In the genomic region with DNA sequence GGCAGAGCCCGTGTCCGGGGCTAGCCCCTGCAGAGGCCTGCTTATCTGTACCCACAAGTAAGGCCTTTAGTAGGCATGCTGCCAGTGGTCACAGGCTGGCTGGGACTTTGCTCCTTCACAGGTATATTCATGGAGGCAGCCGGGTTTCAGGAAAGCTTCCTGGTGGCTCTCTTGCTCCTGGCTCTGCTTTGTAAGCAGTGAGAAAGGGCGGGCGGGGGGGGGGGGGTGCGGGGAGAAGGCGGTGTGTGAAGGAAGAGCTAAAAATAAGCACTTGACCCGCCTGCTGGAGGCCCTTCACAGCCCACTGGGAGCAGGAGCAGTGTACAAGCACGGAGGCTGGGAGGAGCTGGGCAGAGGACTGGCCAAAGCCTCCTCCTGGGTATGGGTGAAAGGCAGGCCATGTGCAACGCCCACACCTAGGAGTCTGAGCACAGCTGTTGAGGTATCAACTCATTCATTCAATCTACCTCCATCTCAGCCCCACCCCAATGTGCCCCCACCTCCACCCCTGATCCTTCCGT, we compare ENCODE assay signal across 8 mouse cellular contexts. TPM values are rescaled to one million over a fixed set of nuclear protein-coding genes. Genes with fewer than 3 reads are reported as not detected.
DNase-seq lines count a peak whose midpoint lies in the region; ATAC-seq and TF ChIP-seq lines count a peak whose summit lies in the region.

No protein-coding gene starts in this region.

- H3K9me3 ChIP-seq in liver, embryonic 11.5 days (ENCODE audit: control insufficient read depth, low read length), result no peaks in the 10 kb centered on the region
- no peaks in the 10 kb centered on the region for H3K9me3 ChIP-seq in heart, embryonic 11.5 days (replicated peaks; ENCODE audit: control insufficient read depth, low read length)
- no peaks in the 10 kb centered on the region for H3K9me3 ChIP-seq in hindbrain, embryonic 12.5 days (replicated peaks)

- no peak for TF ChIP-seq CTCF in small intestine, adult 2 months (IDR thresholded peaks at IDR 0.05; ENCODE audit: extremely low read depth, insufficient read length, insufficient replicate concordance, low read depth, low read length)

- H3K4me3 ChIP-seq in liver, embryonic 11.5 days (ENCODE audit: low read depth, low read length), result no peak overlapping the region
- no peak overlapping the region for H3K4me3 ChIP-seq in heart, embryonic 11.5 days (ENCODE audit: low read depth, low read length)
- H3K4me3 ChIP-seq in small intestine, adult 2 months (ENCODE audit: low read depth, low read length), result no peak overlapping the region
- no peak overlapping the region for H3K4me3 ChIP-seq in hindbrain, embryonic 12.5 days

- no peak for ATAC-seq in liver, embryonic 11.5 days (replicated peaks; ENCODE audit: low FRiP score)
- peak; percentile 71; the same call in 1 of the 2 replicates for ATAC-seq in heart, embryonic 11.5 days (replicated peaks; ENCODE audit: insufficient number of reproducible peaks, low FRiP score, low TSS enrichment)
- ATAC-seq in hindbrain, embryonic 12.5 days (ENCODE audit: low FRiP score), result no peak

- H3K9ac ChIP-seq in liver, embryonic 11.5 days (ENCODE audit: low read depth, low read length), result no peak overlapping the region
- H3K9ac ChIP-seq in heart, embryonic 11.5 days (ENCODE audit: low read depth, low read length), result peak overlapping the region; percentile 44
- no peak overlapping the region for H3K9ac ChIP-seq in hindbrain, embryonic 12.5 days

- H3K36me3 ChIP-seq in liver, embryonic 11.5 days (ENCODE audit: control insufficient read depth, insufficient read depth, low read length), result no peaks in the 10 kb centered on the region
- no peaks in the 10 kb centered on the region for H3K36me3 ChIP-seq in heart, embryonic 11.5 days (ENCODE audit: control insufficient read depth, insufficient read depth, low read length)
- H3K36me3 ChIP-seq in small intestine, adult 2 months (ENCODE audit: control insufficient read depth, insufficient read depth, low read length), result no peaks in the 10 kb centered on the region
- peaks cover 28% of the 10 kb centered on the region for H3K36me3 ChIP-seq in hindbrain, embryonic 12.5 days

- DNase-seq in liver, result peak; percentile 40
- DNase-seq in liver, embryonic 11.5 days (ENCODE audit: low spot score), result no peak
- DNase-seq in kidney, postnatal 36 days, result peak; percentile 79 to 86
- DNase-seq in thymus, postnatal 36 days, result no peak
- no peak for DNase-seq in spleen, adult 18-20 months

- H3K27me3 ChIP-seq in liver, embryonic 11.5 days (replicated peaks; ENCODE audit: control insufficient read depth, insufficient read depth, low read length), result peaks cover 13% of the 10 kb centered on the region
- H3K27me3 ChIP-seq in heart, embryonic 11.5 days (ENCODE audit: control insufficient read depth, insufficient read depth, low read length), result peaks cover 13% of the 10 kb centered on the region
- no peaks in the 10 kb centered on the region for H3K27me3 ChIP-seq in small intestine, adult 2 months (ENCODE audit: control insufficient read depth, insufficient read depth, low read length)
- H3K27me3 ChIP-seq in hindbrain, embryonic 12.5 days, result peaks cover 9% of the 10 kb centered on the region; the same call in 1 of the 2 replicates

- 37% methylated on average over 8 of the region's 11 CpGs for WGBS in liver, embryonic 11.5 days
- WGBS in heart, embryonic 11.5 days (ENCODE audit: insufficient replicate concordance), result 24% methylated on average over 10 of the region's 11 CpGs
- 9% methylated on average over 10 of the region's 11 CpGs for WGBS in small intestine, adult 2 months
- 68% methylated on average over 9 of the region's 11 CpGs for WGBS in hindbrain, embryonic 12.5 days

- peaks cover 11% of the 10 kb centered on the region; the same call in 1 of the 2 replicates for H3K4me1 ChIP-seq in liver, embryonic 11.5 days (replicated peaks; ENCODE audit: control insufficient read depth, insufficient read depth, low read length)
- peaks cover 15% of the 10 kb centered on the region for H3K4me1 ChIP-seq in heart, embryonic 11.5 days (ENCODE audit: control insufficient read depth, insufficient read depth, low read length)
- peaks cover 21% of the 10 kb centered on the region for H3K4me1 ChIP-seq in small intestine, adult 2 months (ENCODE audit: control insufficient read depth, insufficient read depth, insufficient read length, low read length)
- H3K4me1 ChIP-seq in hindbrain, embryonic 12.5 days, result peaks cover 7% of the 10 kb centered on the region; the same call in 1 of the 2 replicates

- H3K27ac ChIP-seq in liver, embryonic 11.5 days (ENCODE audit: low read depth, low read length), result no peak overlapping the region
- H3K27ac ChIP-seq in heart, embryonic 11.5 days (ENCODE audit: low read depth, low read length), result peak overlapping the region; percentile 70
- peak overlapping the region; percentile 79 for H3K27ac ChIP-seq in small intestine, adult 2 months (ENCODE audit: insufficient read depth, low read depth, low read length)
- no peak overlapping the region for H3K27ac ChIP-seq in hindbrain, embryonic 12.5 days

- no peak for TF ChIP-seq POLR2A in small intestine, adult 2 months (IDR thresholded peaks at IDR 0.05; ENCODE audit: low read depth, low read length)

- no peak overlapping the region for H3K4me2 ChIP-seq in liver, embryonic 11.5 days
- peak overlapping the region; percentile 4; the same call in 1 of the 2 replicates for H3K4me2 ChIP-seq in heart, embryonic 11.5 days
- no peak overlapping the region for H3K4me2 ChIP-seq in hindbrain, embryonic 12.5 days (replicated peaks)

RNA-seq across cellular contexts. Expression of a gene that starts 25.5 kb away (rescaled TPM):
- polyA plus RNA-seq in liver, embryonic 11.5 days (2014; fragmentation: Nextera tagmentation; extraction: Ambion mirVana), result 159 and 167 TPM in 2 replicates
- 64.5 and 70.7 TPM in 2 replicates for polyA plus RNA-seq in heart, embryonic 11.5 days (2014; fragmentation: Nextera tagmentation; extraction: Ambion mirVana)
- polyA plus RNA-seq in small intestine, adult 2 months (2012; rRNA removed), result 127 and 189 TPM in 2 replicates
- polyA plus RNA-seq in hindbrain, embryonic 12.5 days (2016; fragmentation: Nextera tagmentation; extraction: Ambion mirVana), result 54.3 and 58.6 TPM in 2 replicates

RNA-seq across cellular contexts. Expression of a gene that starts 36.8 kb away (rescaled TPM):
- 59.1 and 59.2 TPM in 2 replicates for polyA plus RNA-seq in liver, embryonic 11.5 days (2014; fragmentation: Nextera tagmentation; extraction: Ambion mirVana)
- 23.4 and 27.2 TPM in 2 replicates for polyA plus RNA-seq in heart, embryonic 11.5 days (2014; fragmentation: Nextera tagmentation; extraction: Ambion mirVana)
- polyA plus RNA-seq in small intestine, adult 2 months (2012; rRNA removed), result 48.3 and 86.7 TPM in 2 replicates
- polyA plus RNA-seq in hindbrain, embryonic 12.5 days (2016; fragmentation: Nextera tagmentation; extraction: Ambion mirVana), result 39.5 and 40.7 TPM in 2 replicates

RNA-seq across cellular contexts. Expression of a gene that starts 39.7 kb away (rescaled TPM):
- 9.7 and 12.5 TPM in 2 replicates for polyA plus RNA-seq in liver, embryonic 11.5 days (2014; fragmentation: Nextera tagmentation; extraction: Ambion mirVana)
- 1.4 and 1.8 TPM in 2 replicates for polyA plus RNA-seq in heart, embryonic 11.5 days (2014; fragmentation: Nextera tagmentation; extraction: Ambion mirVana)
- 0.18 and 0.35 TPM in 2 replicates for polyA plus RNA-seq in small intestine, adult 2 months (2012; rRNA removed)
- polyA plus RNA-seq in hindbrain, embryonic 12.5 days (2016; fragmentation: Nextera tagmentation; extraction: Ambion mirVana), result 0.31 and 0.72 TPM in 2 replicates

Comparison
In these comparisons a context has a peak if more than half of its experiments do, and no peak if none do; other contexts are left out.
1. DNase-seq: peak in liver (single experiment) and kidney, postnatal 36 days (2 of 2); none in liver, embryonic 11.5 days (single experiment), thymus, postnatal 36 days (0 of 2) and spleen, adult 18-20 months (0 of 2).
2. H3K27ac ChIP-seq: peak in heart, embryonic 11.5 days (single experiment) and small intestine, adult 2 months (single experiment); none in liver, embryonic 11.5 days (single experiment) and hindbrain, embryonic 12.5 days (single experiment).